Mouse (Mus musculus): ENCODE measurements around the gene Tnnt1. TPM values are rescaled to one million over a fixed set of nuclear protein-coding genes. Genes with fewer than 3 reads are reported as not detected.

Tnnt1 gene
- polyA plus RNA-seq, 1 experiment from 2014 or later = 260 TPM

- WGBS (ENCODE audit: insufficient replicate concordance) = 22% methylated on average over 13 of the region's 13 CpGs
- Histone ChIP-seq H3K27ac (ENCODE audit: low read depth, low read length) (peak overlapping the region; percentile 86), H3K9ac (ENCODE audit: low read depth, low read length) (peak overlapping the region; percentile 70), H3K4me3 (ENCODE audit: low read depth, low read length) (peak overlapping the region; percentile 25), H3K4me2 (peak overlapping the region; percentile 52), H3K27me3 (ENCODE audit: control insufficient read depth, insufficient read depth, low read length) (no peaks in the 10 kb centered on the region), H3K9me3 (replicated peaks; ENCODE audit: control insufficient read depth, low read length) (no peaks in the 10 kb centered on the region), H3K4me1 (ENCODE audit: control insufficient read depth, insufficient read depth, low read length) (peaks cover 53% of the 10 kb centered on the region), H3K36me3 (ENCODE audit: control insufficient read depth, insufficient read depth, low read length) (no peaks in the 10 kb centered on the region)
- no peak for ATAC-seq (replicated peaks; ENCODE audit: insufficient number of reproducible peaks, low FRiP score, low TSS enrichment)
These were observed 2.9 kb downstream of the Tnnt1 start for GRCm38 (mm10) chr7:4513236-4513635.

GRCm38 (mm10) chr7:4511489-4512224 is 4.5 kb downstream of the Tnnt1 start:
- Histone ChIP-seq H3K36me3 (ENCODE audit: control insufficient read depth, insufficient read depth, low read length) (no peaks in the 10 kb centered on the region), H3K9me3 (replicated peaks; ENCODE audit: control insufficient read depth, low read length) (no peaks in the 10 kb centered on the region), H3K27me3 (ENCODE audit: control insufficient read depth, insufficient read depth, low read length) (no peaks in the 10 kb centered on the region), H3K9ac (ENCODE audit: low read depth, low read length) (no peak overlapping the region), H3K27ac (ENCODE audit: low read depth, low read length) (peak overlapping the region; percentile 46; the same call in 1 of the 2 replicates), H3K4me2 (peak overlapping the region; percentile 3), H3K4me3 (ENCODE audit: low read depth, low read length) (no peak overlapping the region), H3K4me1 (ENCODE audit: control insufficient read depth, insufficient read depth, low read length) (peaks cover 50% of the 10 kb centered on the region)
- ATAC-seq (replicated peaks; ENCODE audit: insufficient number of reproducible peaks, low FRiP score, low TSS enrichment) = no peak
- 48% methylated on average over 8 of the region's 8 CpGs for WGBS (ENCODE audit: insufficient replicate concordance)

DNA sequence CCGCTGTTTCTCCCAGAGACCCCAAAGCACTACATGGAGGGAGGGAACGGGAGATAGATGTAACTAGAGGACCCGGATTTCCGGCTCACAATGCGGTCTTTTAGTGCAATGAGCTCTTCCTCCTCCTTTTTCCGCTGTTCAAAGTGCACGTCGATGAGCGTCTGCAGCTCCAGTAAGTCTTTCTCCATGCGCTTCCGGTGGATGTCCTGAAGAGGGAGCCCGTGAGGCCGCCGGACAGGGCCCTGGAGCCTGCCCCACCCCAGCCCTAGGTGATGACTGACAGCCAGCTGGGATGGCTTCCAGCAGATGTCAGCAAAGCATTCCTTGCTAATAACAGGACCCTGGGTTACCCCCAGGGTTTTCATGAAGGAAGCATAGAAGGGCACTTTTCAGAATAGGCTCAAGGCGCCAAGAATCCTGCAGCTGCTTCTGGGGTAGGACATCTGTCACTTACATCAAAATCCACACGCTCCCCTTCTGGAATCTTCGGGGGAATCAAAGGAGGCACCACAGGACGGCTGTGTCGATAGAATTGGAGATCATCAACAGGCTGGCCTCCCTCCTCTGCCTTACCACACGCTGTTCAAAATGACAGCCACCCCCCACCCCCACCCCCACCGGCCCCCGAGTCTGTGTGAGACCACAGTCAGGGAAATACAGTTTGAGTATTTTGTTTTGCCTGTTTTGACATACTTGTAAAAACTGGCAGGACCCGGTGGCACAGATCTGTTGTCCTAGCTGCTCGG is 6.1 kb downstream of the Tnnt1 start:
- Histone ChIP-seq H3K9me3 (replicated peaks; ENCODE audit: control insufficient read depth, low read length) (no peaks in the 10 kb centered on the region), H3K27ac (ENCODE audit: low read depth, low read length) (peak overlapping the region; percentile 72), H3K9ac (ENCODE audit: low read depth, low read length) (peak overlapping the region; percentile 35; the same call in 1 of the 2 replicates), H3K36me3 (ENCODE audit: control insufficient read depth, insufficient read depth, low read length) (no peaks in the 10 kb centered on the region), H3K4me2 (peak overlapping the region; percentile 53), H3K4me3 (ENCODE audit: low read depth, low read length) (peak overlapping the region; percentile 23; the same call in 1 of the 2 replicates), H3K4me1 (ENCODE audit: control insufficient read depth, insufficient read depth, low read length) (peaks cover 40% of the 10 kb centered on the region), H3K27me3 (ENCODE audit: control insufficient read depth, insufficient read depth, low read length) (no peaks in the 10 kb centered on the region)
- ATAC-seq (replicated peaks; ENCODE audit: insufficient number of reproducible peaks, low FRiP score, low TSS enrichment) = peak; percentile 77
- 12% methylated on average over 24 of the region's 24 CpGs for WGBS (ENCODE audit: insufficient replicate concordance)

GRCm38 (mm10) chr7:4508739-4509116 is 7.5 kb downstream of the Tnnt1 start:
- no peaks in the 10 kb centered on the region for H3K27me3 ChIP-seq (ENCODE audit: control insufficient read depth, insufficient read depth, low read length)
- peaks cover 28% of the 10 kb centered on the region for H3K4me1 ChIP-seq (ENCODE audit: control insufficient read depth, insufficient read depth, low read length)
- H3K27ac ChIP-seq (ENCODE audit: low read depth, low read length) = no peak overlapping the region
- no peak overlapping the region for H3K4me3 ChIP-seq (ENCODE audit: low read depth, low read length)
- no peak overlapping the region for H3K4me2 ChIP-seq
- ATAC-seq (replicated peaks; ENCODE audit: insufficient number of reproducible peaks, low FRiP score, low TSS enrichment) = no peak
- H3K9me3 ChIP-seq (replicated peaks; ENCODE audit: control insufficient read depth, low read length) = no peaks in the 10 kb centered on the region
- no peaks in the 10 kb centered on the region for H3K36me3 ChIP-seq (ENCODE audit: control insufficient read depth, insufficient read depth, low read length)
- WGBS (ENCODE audit: insufficient replicate concordance) = 84% methylated on average over 8 of the region's 8 CpGs
- H3K9ac ChIP-seq (ENCODE audit: low read depth, low read length) = no peak overlapping the region

- Histone ChIP-seq H3K9ac (ENCODE audit: low read depth, low read length) (no peak overlapping the region), H3K4me2 (no peak overlapping the region), H3K36me3 (ENCODE audit: control insufficient read depth, insufficient read depth, low read length) (no peaks in the 10 kb centered on the region), H3K27me3 (ENCODE audit: control insufficient read depth, insufficient read depth, low read length) (no peaks in the 10 kb centered on the region), H3K27ac (ENCODE audit: low read depth, low read length) (no peak overlapping the region), H3K4me1 (ENCODE audit: control insufficient read depth, insufficient read depth, low read length) (peaks cover 24% of the 10 kb centered on the region), H3K9me3 (replicated peaks; ENCODE audit: control insufficient read depth, low read length) (no peaks in the 10 kb centered on the region), H3K4me3 (ENCODE audit: low read depth, low read length) (no peak overlapping the region)
- 75% methylated on average over 32 of the region's 32 CpGs for WGBS (ENCODE audit: insufficient replicate concordance)
- no peak for ATAC-seq (replicated peaks; ENCODE audit: insufficient number of reproducible peaks, low FRiP score, low TSS enrichment)
These were observed 8.0 kb downstream of the Tnnt1 start for GRCm38 (mm10) chr7:4508062-4508738.

DNA sequence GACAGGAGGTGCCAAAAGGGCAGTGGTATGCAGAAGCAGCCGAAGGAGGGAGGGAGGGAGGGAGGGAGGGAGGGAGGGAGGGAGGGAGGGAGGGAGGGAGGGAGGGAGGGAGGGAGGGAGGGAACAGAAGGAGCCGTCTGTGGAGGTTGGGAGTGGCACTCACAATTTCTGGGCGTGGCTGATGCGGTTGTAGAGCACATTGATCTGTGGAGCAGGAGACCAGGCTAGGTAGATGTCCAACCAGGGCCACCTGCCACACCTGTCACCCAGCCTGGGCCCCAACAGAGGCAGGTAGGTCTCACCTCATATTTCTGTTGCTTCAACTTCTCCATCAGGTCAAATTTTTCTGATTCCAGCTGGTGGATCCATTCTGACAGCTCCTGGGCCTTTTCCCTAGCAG is 9.0 kb downstream of the Tnnt1 start:
- Histone ChIP-seq H3K4me1 (ENCODE audit: control insufficient read depth, insufficient read depth, low read length) (peaks cover 28% of the 10 kb centered on the region), H3K4me3 (ENCODE audit: low read depth, low read length) (no peak overlapping the region), H3K27ac (ENCODE audit: low read depth, low read length) (no peak overlapping the region), H3K36me3 (ENCODE audit: control insufficient read depth, insufficient read depth, low read length) (no peaks in the 10 kb centered on the region), H3K9me3 (replicated peaks; ENCODE audit: control insufficient read depth, low read length) (no peaks in the 10 kb centered on the region), H3K27me3 (ENCODE audit: control insufficient read depth, insufficient read depth, low read length) (no peaks in the 10 kb centered on the region), H3K9ac (ENCODE audit: low read depth, low read length) (no peak overlapping the region), H3K4me2 (no peak overlapping the region)
- ATAC-seq (replicated peaks; ENCODE audit: insufficient number of reproducible peaks, low FRiP score, low TSS enrichment) = no peak
- WGBS (ENCODE audit: insufficient replicate concordance) = 58% methylated on average over 3 of the region's 4 CpGs

GRCm38 (mm10) chr7:4504646-4505435 is 11.3 kb downstream of the Tnnt1 start:
- H3K27ac ChIP-seq (ENCODE audit: low read depth, low read length) = no peak overlapping the region
- WGBS (ENCODE audit: insufficient replicate concordance) = 49% methylated on average over 11 of the region's 11 CpGs
- H3K36me3 ChIP-seq (ENCODE audit: control insufficient read depth, insufficient read depth, low read length) = no peaks in the 10 kb centered on the region
- no peak overlapping the region for H3K4me2 ChIP-seq
- ATAC-seq (replicated peaks; ENCODE audit: insufficient number of reproducible peaks, low FRiP score, low TSS enrichment) = no peak
- H3K9me3 ChIP-seq (replicated peaks; ENCODE audit: control insufficient read depth, low read length) = no peaks in the 10 kb centered on the region
- H3K4me1 ChIP-seq (ENCODE audit: control insufficient read depth, insufficient read depth, low read length) = peaks cover 19% of the 10 kb centered on the region
- no peak overlapping the region for H3K9ac ChIP-seq (ENCODE audit: low read depth, low read length)
- H3K4me3 ChIP-seq (ENCODE audit: low read depth, low read length) = no peak overlapping the region
- H3K27me3 ChIP-seq (ENCODE audit: control insufficient read depth, insufficient read depth, low read length) = no peaks in the 10 kb centered on the region

DNA sequence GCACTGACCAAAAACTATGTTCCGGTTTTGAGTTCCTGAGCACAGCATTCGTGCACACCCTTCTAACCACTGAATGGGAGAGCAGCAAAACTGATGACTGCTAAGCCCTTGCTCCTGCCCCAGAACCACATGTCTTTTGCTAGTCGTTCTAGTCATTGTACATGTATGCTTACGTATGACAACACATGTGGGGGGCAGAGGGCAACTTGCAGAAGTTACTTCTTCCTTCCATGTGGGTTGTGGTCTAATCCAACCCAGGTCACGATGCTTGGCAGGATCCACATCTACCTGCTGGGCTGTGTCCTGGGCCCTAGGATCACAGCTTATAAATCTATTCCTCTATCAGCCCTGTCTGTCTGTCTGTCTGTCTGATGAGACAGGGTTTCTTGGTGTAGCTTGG is 12.3 kb downstream of the Tnnt1 start:
- Histone ChIP-seq H3K27ac (ENCODE audit: low read depth, low read length) (0 out of 2 replicates have a peak overlapping the region, but pooled peaks have one; percentile 15), H3K4me3 (ENCODE audit: low read depth, low read length) (no peak overlapping the region), H3K36me3 (ENCODE audit: control insufficient read depth, insufficient read depth, low read length) (no peaks in the 10 kb centered on the region), H3K9me3 (replicated peaks; ENCODE audit: control insufficient read depth, low read length) (no peaks in the 10 kb centered on the region), H3K9ac (ENCODE audit: low read depth, low read length) (no peak overlapping the region), H3K27me3 (ENCODE audit: control insufficient read depth, insufficient read depth, low read length) (no peaks in the 10 kb centered on the region), H3K4me2 (no peak overlapping the region), H3K4me1 (ENCODE audit: control insufficient read depth, insufficient read depth, low read length) (peaks cover 21% of the 10 kb centered on the region)
- WGBS (ENCODE audit: insufficient replicate concordance) = 81% methylated on average over 5 of the region's 5 CpGs
- no peak for ATAC-seq (replicated peaks; ENCODE audit: insufficient number of reproducible peaks, low FRiP score, low TSS enrichment)
